Mouse (Mus musculus): ENCODE results near the gene Ccdc185.

The Ccdc185 gene

DNA sequence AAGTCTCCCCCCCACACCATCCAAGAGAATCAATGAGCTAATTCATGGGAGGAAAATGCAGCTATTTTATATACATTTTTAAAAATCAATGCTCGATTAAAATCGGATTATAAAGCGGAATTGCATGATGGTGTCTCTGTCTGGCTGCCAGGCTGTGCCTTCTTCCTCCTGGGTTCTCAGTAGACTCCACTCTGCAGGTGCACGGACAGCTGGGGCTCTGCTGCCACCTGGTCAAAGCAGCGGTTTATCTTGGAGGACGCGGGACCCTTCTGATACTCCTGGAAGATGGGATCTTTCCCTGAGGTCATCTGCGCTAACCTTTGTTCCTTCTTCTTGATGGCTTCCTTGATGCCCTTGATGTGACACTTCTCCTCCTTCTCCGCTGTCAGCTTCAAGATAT is 1.9 kb downstream of the Ccdc185 start:
- DNase-seq (ENCODE audit: low spot score), result no peak

- no peak for DNase-seq (ENCODE audit: low spot score)
Measured at GRCm38 (mm10) chr1:182735891-182736290, 13.1 kb downstream of the Ccdc185 start.

- DNase-seq (ENCODE audit: low spot score), result no peak
Measured at GRCm38 (mm10) chr1:182732695-182733094, 16.3 kb downstream of the Ccdc185 start.

DNA sequence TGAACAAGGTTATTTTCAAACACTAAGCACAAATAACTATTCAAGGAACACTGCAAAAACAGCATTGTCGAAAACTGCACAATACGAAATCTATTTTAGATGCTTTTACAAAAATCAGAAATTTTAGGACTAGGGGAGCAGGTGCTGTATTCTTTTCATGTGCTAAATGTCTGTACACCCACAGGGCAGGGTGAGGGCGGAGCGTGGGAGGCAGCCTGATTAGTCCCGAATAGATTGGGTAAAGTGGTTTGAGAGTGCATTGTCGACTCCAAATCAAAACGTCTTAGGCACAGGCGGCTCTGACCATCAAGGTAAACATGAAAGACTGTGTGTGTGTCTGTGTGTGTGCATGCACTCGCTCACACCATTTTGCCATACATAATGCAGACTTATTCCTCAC is 20.0 kb downstream of the Ccdc185 start:
- no peak for DNase-seq (ENCODE audit: low spot score)

GRCm38 (mm10) chr1:182727541-182727940 is 21.4 kb downstream of the Ccdc185 start:
- no peak for DNase-seq (ENCODE audit: low spot score)

- no peak for DNase-seq (ENCODE audit: low spot score)
Measured at GRCm38 (mm10) chr1:182714236-182714935, 34.6 kb downstream of the Ccdc185 start.

DNA sequence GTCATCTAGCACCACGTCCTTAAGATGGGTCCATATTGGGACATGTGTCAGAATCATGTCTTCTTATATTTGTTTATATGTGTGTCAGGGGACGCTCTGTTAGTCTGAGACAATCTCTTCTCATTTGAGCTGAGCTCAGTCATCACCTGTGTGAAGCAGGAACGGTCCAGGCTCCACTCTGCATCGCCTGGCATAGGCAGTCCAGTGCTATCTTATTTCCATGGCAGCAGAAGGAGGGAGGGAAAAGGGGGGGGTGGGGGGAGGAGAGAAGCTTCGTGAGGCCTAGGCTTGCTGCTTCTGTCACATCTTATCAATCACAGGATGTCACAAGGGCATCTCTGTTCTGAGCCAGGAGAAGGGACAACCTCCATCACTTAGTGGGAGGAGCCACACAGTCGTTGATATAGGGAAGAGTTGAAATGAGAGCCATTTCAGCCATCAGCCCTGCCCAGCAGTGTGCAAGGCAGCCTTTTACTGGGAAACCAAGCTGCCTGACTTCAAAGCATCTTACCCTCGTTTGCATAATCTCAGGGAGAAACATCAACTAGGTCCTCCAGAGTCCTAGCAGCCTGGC is 37.5 kb downstream of the Ccdc185 start:
- no peak for DNase-seq (ENCODE audit: low spot score)

DNA sequence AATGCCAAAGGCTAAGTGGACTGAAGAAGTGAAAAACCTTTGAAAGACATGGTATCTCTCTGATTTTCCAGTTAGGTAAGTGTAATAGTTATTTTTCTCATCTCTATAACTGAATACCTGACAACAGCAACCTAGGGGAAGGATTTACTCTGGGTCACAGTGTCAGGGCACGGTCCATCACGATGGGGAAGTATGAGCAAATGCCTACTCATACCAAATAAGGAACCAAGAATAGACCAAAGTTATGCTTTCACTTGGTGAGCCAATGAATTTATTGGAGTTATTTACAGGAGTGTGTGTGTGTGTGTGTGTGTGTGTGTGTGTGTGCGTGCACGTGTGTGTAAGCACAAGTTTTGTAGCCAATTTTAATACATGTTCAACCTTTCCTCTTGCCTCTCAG is 41.5 kb downstream of the Ccdc185 start:
- no peak for DNase-seq (ENCODE audit: low spot score)

- DNase-seq (ENCODE audit: low spot score), result no peak
Measured at GRCm38 (mm10) chr1:182704882-182705281, 44.1 kb downstream of the Ccdc185 start.

DNA sequence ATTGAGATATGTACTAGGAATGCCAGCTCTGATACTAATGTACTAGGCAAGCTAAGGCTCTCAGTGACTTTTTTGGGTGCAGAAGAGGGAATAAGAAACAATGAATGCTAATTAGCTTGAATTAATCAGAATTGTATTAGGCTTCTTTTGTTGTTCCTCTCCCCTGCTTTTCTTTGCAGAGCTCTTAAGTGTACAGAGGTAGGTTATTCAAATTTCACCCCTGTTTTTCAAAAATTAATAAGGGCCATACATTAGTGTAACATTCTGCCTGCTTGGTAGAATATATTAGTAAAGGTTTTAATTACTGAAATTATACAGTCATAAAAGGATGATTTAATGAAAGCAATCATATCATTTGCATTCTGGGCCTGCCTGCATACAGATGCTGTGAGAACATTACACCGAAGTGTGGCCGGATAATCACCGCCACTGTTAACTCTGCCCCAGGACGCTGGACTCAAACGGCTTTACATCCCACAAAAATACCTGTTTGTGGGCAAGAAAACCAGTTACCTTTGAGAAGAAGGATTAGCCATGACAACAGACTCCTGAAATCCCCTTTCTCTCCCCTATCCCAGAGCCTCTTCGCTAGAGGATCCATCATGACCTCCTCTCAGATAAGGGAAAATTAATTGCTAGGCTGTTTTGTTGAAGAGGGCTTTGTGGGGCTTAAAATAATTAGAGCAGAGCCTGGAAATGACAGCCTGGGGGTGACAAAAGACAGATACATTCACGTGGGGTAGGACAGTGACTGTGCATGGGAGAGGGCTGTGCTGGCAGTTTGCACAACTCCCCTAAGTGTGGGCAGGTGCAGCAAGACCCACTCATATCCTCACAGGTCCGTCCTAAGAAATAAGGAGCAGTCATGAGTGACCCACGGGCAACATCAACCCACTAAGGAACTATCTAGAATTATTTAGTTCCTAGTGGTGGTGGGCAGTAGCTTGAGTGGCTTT is 49.3 kb downstream of the Ccdc185 start:
- DNase-seq (ENCODE audit: low spot score), result no peak

All from testis, postnatal 10 days (tissue).